Mouse (Mus musculus) embryonic facial prominence, embryonic 10.5 days (tissue): ENCODE data around the gene Phf23. TPM values are rescaled to one million over a fixed set of nuclear protein-coding genes. Genes with fewer than 3 reads are reported as not detected.
A peak's percentile ranks its signal among the peaks of the same experiment; 100 is the strongest.

Experiments
- DNase-seq: peaks from one replicate; pipeline ENCODE4 v3.0.0-alpha.2; 2017; ENCODE audit warnings: low spot score
- H3K27ac ChIP-seq: fragments of 300-500 bp; sonication (generic); replicated peaks from 2 replicates; pipeline ENCODE4 v1.5.1; 2016; ENCODE audit warnings: mild to moderate bottlenecking
- H3K27me3 ChIP-seq: fragments of 300-500 bp; sonication (generic); replicated peaks from 2 replicates; pipeline ENCODE4 v1.6.1; 2016; ENCODE audit warnings: low read depth, mild to moderate bottlenecking; ENCODE audit not compliant: poor library complexity, severe bottlenecking
- H3K36me3 ChIP-seq: fragments of 300-500 bp; sonication (generic); replicated peaks from 2 replicates; pipeline ENCODE4 v1.6.1; 2016; ENCODE audit warnings: mild to moderate bottlenecking, moderate library complexity
- H3K4me1 ChIP-seq: fragments of 300-500 bp; sonication (generic); 2 replicates; pipeline ENCODE4 v1.6.1; 2016
- H3K4me3 ChIP-seq: fragments of 300-500 bp; sonication (generic); 2 replicates; pipeline ENCODE4 v1.5.1; 2016; ENCODE audit warnings: mild to moderate bottlenecking, moderate library complexity
- H3K9me3 ChIP-seq: fragments of 300-500 bp; sonication (generic); 2 replicates; pipeline ENCODE4 v1.6.1; 2016; ENCODE audit warnings: mild to moderate bottlenecking
- WGBS: fragments of 180-500 bp; shearing (Covaris S2); methylation state at CpG from one replicate; pipeline ENCODE4 v1.1.7; 2016; 5-methylcytosine and 5-hydroxymethylcytosine counted together
- polyA plus RNA-seq: library from polyadenylated mRNA; unstranded; fragments of >200 nt; fragmentation: Nextera tagmentation; extraction: Ambion mirVana; gene quantifications from 2 replicates; pipeline ENCODE4 v1.2.1, GENCODE M21; 2016

The Phf23 gene
- polyA plus RNA-seq, 1 experiment from 2014 or later, result 98.3 TPM

- peaks cover 40% of the 10 kb centered on the region for H3K4me1 ChIP-seq
- no peak overlapping the region for H3K27ac ChIP-seq
- WGBS, result 83% methylated on average over 11 of the region's 11 CpGs
- no peaks in the 10 kb centered on the region for H3K27me3 ChIP-seq
- peak overlapping the region; percentile 99 for H3K4me3 ChIP-seq
- no peak for DNase-seq
- no peaks in the 10 kb centered on the region for H3K9me3 ChIP-seq
- peaks cover 50% of the 10 kb centered on the region for H3K36me3 ChIP-seq
These were observed 1.0 kb upstream of the Phf23 start for GRCm38 (mm10) chr11:69994401-69995090.

GRCm38 (mm10) chr11:69996161-69997061, 834 bp downstream of the Phf23 start:
- no peaks in the 10 kb centered on the region for H3K27me3 ChIP-seq
- peaks cover 47% of the 10 kb centered on the region for H3K36me3 ChIP-seq
- no peak for DNase-seq
- peaks cover 40% of the 10 kb centered on the region for H3K4me1 ChIP-seq
- H3K4me3 ChIP-seq, result peak overlapping the region; percentile 99
- no peaks in the 10 kb centered on the region for H3K9me3 ChIP-seq
- H3K27ac ChIP-seq, result peak overlapping the region; percentile 97
- WGBS, result 1% methylated on average over 66 of the region's 66 CpGs

GRCm38 (mm10) chr11:69997070-69997509, 1.5 kb downstream of the Phf23 start:
- peak overlapping the region; percentile 99 for H3K4me3 ChIP-seq
- no peaks in the 10 kb centered on the region for H3K9me3 ChIP-seq
- H3K27ac ChIP-seq, result peak overlapping the region; percentile 97
- DNase-seq, result peak; percentile 96
- peaks cover 47% of the 10 kb centered on the region for H3K4me1 ChIP-seq
- peaks cover 50% of the 10 kb centered on the region for H3K36me3 ChIP-seq
- 2% methylated on average over 44 of the region's 44 CpGs for WGBS
- no peaks in the 10 kb centered on the region for H3K27me3 ChIP-seq

- no peak for DNase-seq
- Histone ChIP-seq H3K9me3 (no peaks in the 10 kb centered on the region), H3K27ac (no peak overlapping the region; the same call in 1 of the 2 replicates), H3K4me3 (peak overlapping the region; percentile 99; the same call in 1 of the 2 replicates), H3K36me3 (peaks cover 43% of the 10 kb centered on the region), H3K27me3 (no peaks in the 10 kb centered on the region), H3K4me1 (peaks cover 55% of the 10 kb centered on the region)
- 94% methylated on average over 27 of the region's 27 CpGs for WGBS
These were observed 3.3 kb downstream of the Phf23 start for GRCm38 (mm10) chr11:69998567-69999491.

GRCm38 (mm10) chr11:69999666-70000065, 4.1 kb downstream of the Phf23 start:
- no peaks in the 10 kb centered on the region for H3K27me3 ChIP-seq
- no peak for DNase-seq
- no peak overlapping the region for H3K27ac ChIP-seq
- no peaks in the 10 kb centered on the region for H3K9me3 ChIP-seq
- peak overlapping the region; percentile 99 for H3K4me3 ChIP-seq
- H3K36me3 ChIP-seq, result peaks cover 41% of the 10 kb centered on the region
- WGBS, result 83% methylated on average over 8 of the region's 8 CpGs
- H3K4me1 ChIP-seq, result peaks cover 50% of the 10 kb centered on the region

- H3K4me1 ChIP-seq, result peaks cover 46% of the 10 kb centered on the region
- no peaks in the 10 kb centered on the region for H3K9me3 ChIP-seq
- peak; percentile 96 for DNase-seq
- H3K36me3 ChIP-seq, result peaks cover 47% of the 10 kb centered on the region
- WGBS, result under 1% methylated on average over 48 of the region's 48 CpGs
- H3K27me3 ChIP-seq, result no peaks in the 10 kb centered on the region
- H3K27ac ChIP-seq, result peak within 1 kb of the TSS; percentile 94
- peak within 1 kb of the TSS; percentile 99 for H3K4me3 ChIP-seq
These were observed 4.9 kb downstream of the Phf23 start, which contains the start of gene Dvl2 for GRCm38 (mm10) chr11:70000396-70000898. Dvl2 (plus strand) TSS chr11:70000595.

GRCm38 (mm10) chr11:70001159-70001558, 5.6 kb downstream of the Phf23 start:
- Histone ChIP-seq H3K27me3 (no peaks in the 10 kb centered on the region), H3K36me3 (peaks cover 54% of the 10 kb centered on the region), H3K27ac (peak overlapping the region; percentile 94), H3K4me1 (peaks cover 46% of the 10 kb centered on the region), H3K4me3 (peak overlapping the region; percentile 99), H3K9me3 (no peaks in the 10 kb centered on the region)
- DNase-seq, result no peak
- 15% methylated on average over 8 of the region's 8 CpGs for WGBS

GRCm38 (mm10) chr11:70001865-70002264, 6.3 kb downstream of the Phf23 start:
- peak overlapping the region; percentile 99 for H3K4me3 ChIP-seq
- H3K27me3 ChIP-seq, result no peaks in the 10 kb centered on the region
- H3K4me1 ChIP-seq, result peaks cover 46% of the 10 kb centered on the region
- DNase-seq, result peak; percentile 50
- no peaks in the 10 kb centered on the region for H3K9me3 ChIP-seq
- H3K27ac ChIP-seq, result no peak overlapping the region
- peaks cover 61% of the 10 kb centered on the region for H3K36me3 ChIP-seq

- H3K4me3 ChIP-seq, result peak overlapping the region; percentile 99
- no peaks in the 10 kb centered on the region for H3K9me3 ChIP-seq
- H3K4me1 ChIP-seq, result peaks cover 42% of the 10 kb centered on the region
- DNase-seq, result no peak
- 96% methylated on average over 2 of the region's 2 CpGs for WGBS
- H3K36me3 ChIP-seq, result peaks cover 67% of the 10 kb centered on the region
- H3K27ac ChIP-seq, result no peak overlapping the region
- no peaks in the 10 kb centered on the region for H3K27me3 ChIP-seq
These were observed 6.9 kb downstream of the Phf23 start for GRCm38 (mm10) chr11:70002471-70002870.

- H3K4me1 ChIP-seq, result peaks cover 26% of the 10 kb centered on the region
- H3K27ac ChIP-seq, result no peak overlapping the region
- H3K27me3 ChIP-seq, result no peaks in the 10 kb centered on the region
- 56% methylated on average over 5 of the region's 5 CpGs for WGBS
- no peaks in the 10 kb centered on the region for H3K9me3 ChIP-seq
- H3K36me3 ChIP-seq, result peaks cover 70% of the 10 kb centered on the region
- DNase-seq, result no peak
- H3K4me3 ChIP-seq, result no peak overlapping the region
These were observed 9.9 kb downstream of the Phf23 start for GRCm38 (mm10) chr11:70005521-70005920.

- Histone ChIP-seq H3K4me1 (peaks cover 19% of the 10 kb centered on the region), H3K36me3 (peaks cover 95% of the 10 kb centered on the region), H3K27ac (no peak overlapping the region), H3K9me3 (no peaks in the 10 kb centered on the region), H3K4me3 (peak overlapping the region; percentile 12; the same call in 1 of the 2 replicates), H3K27me3 (no peaks in the 10 kb centered on the region)
- WGBS, result 91% methylated on average over 6 of the region's 6 CpGs
- no peak for DNase-seq
These were observed 14.5 kb downstream of the Phf23 start for GRCm38 (mm10) chr11:70010033-70010432.
